ENCODE assay signal across 16 mouse cellular contexts in genomic region chr15:101241853-101242252, GRCm38 (mm10). TPM values are rescaled to one million over a fixed set of nuclear protein-coding genes. Genes with fewer than 3 reads are reported as not detected.
DNase-seq lines count a peak whose midpoint lies in the region; ATAC-seq and TF ChIP-seq lines count a peak whose summit lies in the region.
"Had no signal": no experiment of that assay in that cellular context is flagged by ENCODE, and none has a peak within 500 bp of the region (broad histone marks: within the 10 kb centered on the region; RNA-seq: fewer than 3 reads in every experiment).

No protein-coding gene starts in this region.

- H3K4me2 ChIP-seq in intestine, embryonic 14.5 days (ENCODE audit: low read length): no peak overlapping the region
- no peak overlapping the region for H3K4me2 ChIP-seq in intestine, postnatal 0 days (replicated peaks; ENCODE audit: low read depth)
- no peak overlapping the region for H3K4me2 ChIP-seq in intestine, embryonic 16.5 days (ENCODE audit: low read depth, low read length)

- no peak for TF ChIP-seq CTCF in intestine, postnatal 0 days (IDR thresholded peaks at IDR 0.05; ENCODE audit: low read depth)

- ATAC-seq in intestine, embryonic 14.5 days (replicated peaks; ENCODE audit: low FRiP score, low TSS enrichment, low read depth): no peak
- no peak for ATAC-seq in intestine, postnatal 0 days
- no peak for ATAC-seq in intestine, embryonic 16.5 days
- ATAC-seq: hindbrain, postnatal 0 days; liver, postnatal 0 days had no signal

- 59% methylated on average over 9 of the region's 9 CpGs for WGBS in intestine, embryonic 14.5 days
- 78% methylated on average over 9 of the region's 9 CpGs for WGBS in intestine, postnatal 0 days
- 64% methylated on average over 9 of the region's 9 CpGs for WGBS in intestine, embryonic 16.5 days

- no peaks in the 10 kb centered on the region for H3K36me3 ChIP-seq in intestine, embryonic 14.5 days (ENCODE audit: control insufficient read depth, insufficient read depth, low read length)
- H3K36me3 ChIP-seq in intestine, postnatal 0 days (ENCODE audit: control insufficient read depth, insufficient read depth): no peaks in the 10 kb centered on the region
- no peaks in the 10 kb centered on the region for H3K36me3 ChIP-seq in intestine, embryonic 16.5 days (ENCODE audit: control insufficient read depth, insufficient read depth, low read length)
- H3K36me3 ChIP-seq: G1E; limb, embryonic 13.5 days had no signal

- peak; percentile 94 for DNase-seq in heart, adult 11 months
- no peak for DNase-seq in heart, adult 18-20 months
- no peak for DNase-seq in intestine, embryonic 14.5 days (ENCODE audit: low spot score)
- DNase-seq in brain, adult 2 months (ENCODE audit: low read depth, low spot score): peak; percentile 47
- no peak for DNase-seq in thymus, postnatal 25 days
- DNase-seq in c-Kit-positive CD71-positive TER-119-positive erythroid progenitor cells, embryonic 14.5 days (ENCODE audit: low spot score): no peak
- DNase-seq: adrenal gland, postnatal 14 days; kidney, postnatal 4 days; liver, postnatal 0 days; right cerebral cortex, adult 18-20 months; thymus, adult 2 months had no signal

- H3K4me3 ChIP-seq in intestine, embryonic 14.5 days (ENCODE audit: low read depth, low read length): no peak overlapping the region
- H3K4me3 ChIP-seq in intestine, postnatal 0 days (ENCODE audit: low read depth, low read length): no peak overlapping the region
- H3K4me3 ChIP-seq in intestine, embryonic 16.5 days (ENCODE audit: low read length): no peak overlapping the region
- H3K4me3 ChIP-seq: limb, embryonic 13.5 days had no signal

- H3K9ac ChIP-seq in intestine, embryonic 14.5 days (ENCODE audit: low read length): no peak overlapping the region
- H3K9ac ChIP-seq in intestine, postnatal 0 days (ENCODE audit: low read depth, low read length): no peak overlapping the region
- H3K9ac ChIP-seq in intestine, embryonic 16.5 days (ENCODE audit: low read depth, low read length): no peak overlapping the region
- H3K9ac ChIP-seq: liver, postnatal 0 days had no signal

- no peaks in the 10 kb centered on the region for H3K9me3 ChIP-seq in intestine, embryonic 14.5 days (ENCODE audit: control insufficient read depth, low read length)
- H3K9me3 ChIP-seq in intestine, postnatal 0 days (ENCODE audit: control insufficient read depth): no peaks in the 10 kb centered on the region
- no peaks in the 10 kb centered on the region for H3K9me3 ChIP-seq in intestine, embryonic 16.5 days (ENCODE audit: control insufficient read depth, low read length)
- H3K9me3 ChIP-seq: limb, embryonic 13.5 days had no signal

- peaks cover 24% of the 10 kb centered on the region for H3K4me1 ChIP-seq in intestine, embryonic 14.5 days (replicated peaks; ENCODE audit: control insufficient read depth, insufficient read depth, low read length)
- no peaks in the 10 kb centered on the region; the same call in 1 of the 2 replicates for H3K4me1 ChIP-seq in intestine, postnatal 0 days (replicated peaks; ENCODE audit: control insufficient read depth, insufficient read depth, low read length)
- H3K4me1 ChIP-seq in intestine, embryonic 16.5 days (ENCODE audit: control insufficient read depth, insufficient read depth, low read length): peaks cover 27% of the 10 kb centered on the region

- H3K27me3 ChIP-seq in intestine, embryonic 14.5 days (replicated peaks; ENCODE audit: control insufficient read depth, insufficient read depth, low read length): no peaks in the 10 kb centered on the region
- no peaks in the 10 kb centered on the region for H3K27me3 ChIP-seq in intestine, postnatal 0 days (replicated peaks; ENCODE audit: control insufficient read depth, insufficient read depth, low read length)
- H3K27me3 ChIP-seq in intestine, embryonic 16.5 days (replicated peaks; ENCODE audit: control insufficient read depth, insufficient read depth, low read length): no peaks in the 10 kb centered on the region

- H3K27ac ChIP-seq in intestine, embryonic 14.5 days (ENCODE audit: low read depth): peak overlapping the region; percentile 54; the same call in 1 of the 2 replicates
- no peak overlapping the region for H3K27ac ChIP-seq in intestine, postnatal 0 days (ENCODE audit: low read depth, low read length)
- 0 out of 2 replicates have a peak overlapping the region, but pooled peaks have one; percentile 11 for H3K27ac ChIP-seq in intestine, embryonic 16.5 days (ENCODE audit: low read length)
- H3K27ac ChIP-seq: hindbrain, postnatal 0 days; limb, embryonic 13.5 days had no signal

RNA-seq across cellular contexts. Expression of gene Nr4a1, which starts 12.2 kb away (rescaled TPM):
- total RNA-seq in heart, adult 18-20 months (2021): 10 to 100 TPM in 1 of 2 experiments, 1 to 10 TPM in 1; 7.7 to 10.5 TPM
- polyA plus RNA-seq in intestine, embryonic 14.5 days (2014; fragmentation: Nextera tagmentation; extraction: Ambion mirVana): 6.4 and 6.9 TPM in 2 replicates
- 5.9 and 10.0 TPM in 2 replicates for polyA plus RNA-seq in intestine, postnatal 0 days (2015; fragmentation: Nextera tagmentation; extraction: Ambion mirVana)
- polyA plus RNA-seq in intestine, embryonic 16.5 days (2015; fragmentation: Nextera tagmentation; extraction: Ambion mirVana): 8.6 and 10.0 TPM in 2 replicates
- total RNA-seq: G1E had no signal

RNA-seq across cellular contexts. Expression of gene Grasp, which starts 17.9 kb away (rescaled TPM):
- 1 to 10 TPM; 8.7 to 9.7 TPM for total RNA-seq in heart, adult 18-20 months (2021)
- 3.5 and 4.2 TPM in 2 replicates for polyA plus RNA-seq in intestine, embryonic 14.5 days (2014; fragmentation: Nextera tagmentation; extraction: Ambion mirVana)
- 1.7 and 2.0 TPM in 2 replicates for polyA plus RNA-seq in intestine, postnatal 0 days (2015; fragmentation: Nextera tagmentation; extraction: Ambion mirVana)
- 2.3 and 2.8 TPM in 2 replicates for polyA plus RNA-seq in intestine, embryonic 16.5 days (2015; fragmentation: Nextera tagmentation; extraction: Ambion mirVana)

RNA-seq across cellular contexts. Expression of gene Atg101, which starts 42.2 kb away (rescaled TPM):
- 10 to 100 TPM; 20.0 to 21.3 TPM for total RNA-seq in heart, adult 18-20 months (2021)
- polyA plus RNA-seq in intestine, embryonic 14.5 days (2014; fragmentation: Nextera tagmentation; extraction: Ambion mirVana): 65.4 and 67.1 TPM in 2 replicates
- polyA plus RNA-seq in intestine, postnatal 0 days (2015; fragmentation: Nextera tagmentation; extraction: Ambion mirVana): 46.5 and 50.9 TPM in 2 replicates
- polyA plus RNA-seq in intestine, embryonic 16.5 days (2015; fragmentation: Nextera tagmentation; extraction: Ambion mirVana): 58.3 and 67.1 TPM in 2 replicates

RNA-seq across cellular contexts. Expression of gene 6030408B16Rik, which starts 51.2 kb away (rescaled TPM):
- 1 to 10 TPM in 1 of 2 experiments, under 1 TPM in 1; 0.69 to 1.1 TPM for total RNA-seq in heart, adult 18-20 months (2021)
- 5.9 and 6.6 TPM in 2 replicates for polyA plus RNA-seq in intestine, embryonic 14.5 days (2014; fragmentation: Nextera tagmentation; extraction: Ambion mirVana)
- polyA plus RNA-seq in intestine, postnatal 0 days (2015; fragmentation: Nextera tagmentation; extraction: Ambion mirVana): 0.48 and 0.77 TPM in 2 replicates
- polyA plus RNA-seq in intestine, embryonic 16.5 days (2015; fragmentation: Nextera tagmentation; extraction: Ambion mirVana): 3.6 and 4.4 TPM in 2 replicates
- total RNA-seq: G1E; hindbrain, postnatal 0 days had no signal
- polyA plus RNA-seq: G1E had no signal

Comparison
In these comparisons a context has a peak if more than half of its experiments do, and no peak if none do; other contexts are left out.
1. DNase-seq: peak in heart, adult 11 months (single experiment) and brain, adult 2 months (single experiment); none in heart, adult 18-20 months (0 of 2), intestine, embryonic 14.5 days (single experiment), thymus, postnatal 25 days (single experiment) and c-Kit-positive CD71-positive TER-119-positive erythroid progenitor cells, embryonic 14.5 days (single experiment).